Mouse (Mus musculus) kidney, adult 11 months (tissue): ENCODE results near the gene Vmn1r87.
A peak's percentile ranks its signal among the peaks of the same experiment; 100 is the strongest.

Experiments used
- DNase-seq: peaks from one replicate; pipeline ENCODE4 v3.0.0; 2022

Gene Vmn1r87

DNA sequence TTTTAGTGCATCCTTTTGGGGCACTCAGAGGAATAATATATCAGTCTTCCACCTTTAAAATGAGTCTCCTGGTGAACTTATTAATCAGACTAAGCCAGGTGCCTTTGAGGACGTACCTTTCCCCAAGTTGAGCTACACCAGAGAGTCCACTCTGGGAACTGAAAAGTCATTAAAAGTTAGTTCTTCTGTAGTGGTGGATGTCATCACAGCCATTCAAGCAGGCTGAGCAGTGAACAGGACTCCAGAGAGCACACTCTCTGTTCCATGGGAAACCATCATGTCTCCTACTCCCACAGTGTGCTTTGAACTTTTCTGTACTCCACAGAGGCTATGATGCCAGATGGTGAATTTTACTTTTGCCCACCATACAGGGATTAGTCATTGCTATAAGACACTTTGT, at the start of gene Vmn1r87:
TSS of gene Vmn1r87 (minus strand) at position 101 of the 400 bp plus-strand sequence.
- DNase-seq: no peak

DNA sequence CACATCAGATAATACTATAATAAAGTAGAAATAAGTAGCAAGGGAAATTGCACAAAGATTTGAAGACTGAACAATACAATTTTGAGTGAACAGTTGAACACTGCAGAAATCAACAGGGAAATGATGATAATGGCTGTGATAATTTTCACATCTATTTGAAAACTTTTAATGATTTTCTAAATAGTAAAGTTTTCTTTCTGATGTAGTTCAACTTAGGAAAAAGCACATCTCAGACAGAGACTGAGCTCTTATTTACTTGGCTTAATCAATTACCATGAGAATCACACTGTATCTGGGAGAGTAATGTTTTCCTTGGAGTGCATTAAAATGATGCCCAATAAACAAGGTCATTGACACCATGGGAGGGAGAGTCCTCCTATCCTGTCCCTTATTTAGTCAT, 19.3 kb upstream of the Vmn1r87 start, which contains the start of gene Vmn1r88:
TSS of gene Vmn1r88 (plus strand) at position 301 of the 400 bp plus-strand sequence.
- no peak for DNase-seq

DNA sequence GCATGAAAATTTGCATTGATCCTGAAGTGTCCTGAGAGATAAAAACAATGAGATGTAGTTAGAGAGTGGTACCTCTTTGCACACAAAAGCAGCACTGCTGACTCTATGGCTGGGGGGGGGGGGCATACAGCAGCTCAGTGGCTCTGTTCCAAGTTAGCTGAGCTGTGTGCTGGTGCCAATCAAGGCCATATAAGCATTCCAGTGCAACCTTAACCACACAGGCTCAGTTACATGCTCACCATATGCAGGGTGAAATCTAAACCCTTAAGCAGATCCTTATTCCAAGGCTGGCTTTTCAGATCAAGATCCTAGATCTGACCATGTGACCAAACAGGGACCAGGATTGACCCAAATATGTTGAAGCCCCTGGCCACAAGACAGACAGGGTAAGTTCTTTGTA, 2.6 kb downstream of the Vmn1r87 start:
- no peak for DNase-seq

DNA sequence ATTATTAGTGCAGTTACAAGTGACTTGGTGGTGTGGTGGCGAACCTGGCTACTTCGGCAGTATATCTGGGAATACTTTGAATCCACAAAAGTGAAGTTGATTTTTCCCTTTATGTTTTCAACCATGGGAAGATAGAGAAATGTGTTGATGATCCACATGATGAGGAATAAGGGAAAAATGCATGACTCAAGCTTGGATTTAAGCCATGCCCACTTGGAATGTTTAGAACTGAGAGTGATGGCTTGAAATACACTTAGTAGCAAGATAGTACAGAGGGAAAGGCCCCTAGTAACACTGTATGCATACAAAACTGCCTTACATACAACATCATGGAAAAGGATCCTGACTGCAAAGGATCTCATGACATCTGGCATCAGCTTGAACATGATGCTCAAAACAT, 8.1 kb downstream of the Vmn1r87 start:
- no peak for DNase-seq

DNA sequence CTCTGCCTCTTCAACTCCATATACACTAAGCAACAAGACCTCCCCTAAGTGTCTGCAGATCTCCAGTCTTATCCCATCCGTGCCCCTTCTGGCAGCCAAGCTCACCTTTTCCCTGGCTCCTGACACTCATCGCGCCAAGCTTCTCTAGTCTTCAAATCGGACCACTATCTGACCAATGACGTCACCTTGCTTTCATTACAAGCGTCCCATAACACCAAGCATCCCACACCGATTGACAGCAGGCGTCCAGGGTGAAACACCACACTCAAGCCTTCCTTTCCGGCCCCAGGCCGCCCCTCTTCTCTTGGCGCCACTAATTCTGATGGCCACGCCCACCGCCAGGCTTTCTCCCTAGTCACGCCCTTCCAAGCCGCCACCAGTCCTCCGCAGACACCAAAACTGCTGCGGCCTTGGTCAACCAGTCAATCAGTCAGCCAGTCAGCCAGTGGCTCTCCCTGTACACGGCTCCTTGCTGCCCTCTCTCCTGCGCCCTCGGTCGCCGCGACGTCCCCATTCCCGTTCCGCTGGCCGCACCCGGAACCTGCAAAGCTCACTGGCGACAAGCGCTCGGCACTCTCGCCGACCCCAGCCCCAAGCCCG, 16.3 kb downstream of the Vmn1r87 start:
- peak; percentile 18 for DNase-seq

DNA sequence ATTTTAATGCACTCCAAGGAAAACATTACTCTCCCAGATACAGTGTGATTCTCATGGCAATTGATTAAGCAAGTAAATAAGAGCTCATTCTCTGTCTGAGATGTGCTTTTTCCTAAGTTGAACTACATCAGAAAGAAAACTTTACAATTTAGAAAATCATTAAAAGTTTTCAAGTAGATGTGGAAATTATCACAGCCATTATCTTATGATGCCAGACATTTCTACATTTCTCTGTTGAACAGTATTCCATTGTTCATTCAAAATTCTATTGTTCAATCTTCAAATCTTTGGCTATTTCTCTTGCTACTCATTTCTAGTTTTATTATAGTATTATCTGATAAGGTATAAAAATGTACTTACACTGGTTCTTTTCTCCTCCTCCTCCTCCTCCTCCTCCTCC, 20.1 kb downstream of the Vmn1r87 start, which contains the start of gene Vmn1r86:
TSS of gene Vmn1r86 (minus strand) at position 101 of the 400 bp plus-strand sequence.
- DNase-seq: no peak

DNA sequence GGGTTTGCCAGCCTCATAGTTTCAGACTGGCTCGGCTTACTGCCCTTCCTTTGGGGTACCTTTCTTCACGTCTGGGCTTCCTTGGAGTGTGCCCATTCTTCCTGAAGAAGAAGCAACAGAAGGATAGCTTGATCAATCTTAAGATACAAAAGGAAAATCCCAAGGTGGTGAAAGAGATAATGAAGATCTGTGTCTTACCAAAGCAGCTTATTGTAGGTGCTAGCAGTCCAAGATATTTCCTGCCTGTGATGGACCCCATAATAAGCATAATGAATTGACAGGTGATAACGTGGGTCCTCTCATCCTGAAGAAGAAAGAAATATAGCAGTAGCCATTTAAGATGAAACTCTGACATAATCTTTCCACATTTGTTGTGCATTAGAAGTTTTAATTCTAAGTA, 44.9 kb downstream of the Vmn1r87 start, which contains the start of gene Vmn1r85:
TSS of gene Vmn1r85 (minus strand) at position 101 of the 400 bp plus-strand sequence.
- DNase-seq: no peak
